Mouse (Mus musculus): ENCODE data around the gene Tbcel.

Tbcel gene

DNA sequence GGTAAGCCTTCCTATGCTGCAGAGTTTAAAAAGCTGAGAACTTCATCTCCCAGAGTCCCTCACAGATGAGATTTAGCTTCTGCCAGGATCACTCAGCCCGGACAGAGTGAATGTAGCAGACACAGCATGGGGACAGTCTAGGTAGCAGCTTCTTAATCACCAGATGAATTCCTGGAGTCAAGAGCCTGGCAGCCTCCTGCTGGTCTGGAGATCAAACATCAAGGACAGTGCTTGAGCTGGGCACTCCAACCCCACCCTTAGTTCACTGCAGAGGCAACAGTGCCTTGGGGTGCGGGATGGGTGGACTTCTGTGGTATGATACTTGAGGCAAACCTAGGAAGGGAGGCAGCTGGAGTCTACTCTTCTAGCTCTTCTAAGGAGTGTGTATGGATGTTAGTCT is 87.9 kb downstream of the Tbcel start:
- ChIA-PET POLR2A (interaction anchor here in 3 of 4 experiments (0.6 to 4.7 kb wide), 12 partner anchors 7 to 82 kb away, joined by 3 to 23 read pairs (median 4); no protein-coding TSS in a partner anchor), CTCF (interaction anchor here (0.5 to 1.6 kb wide), 5 partner anchors 12 to 834 kb away, joined by 3 to 4 read pairs (median 3); no protein-coding TSS in a partner anchor)

DNA sequence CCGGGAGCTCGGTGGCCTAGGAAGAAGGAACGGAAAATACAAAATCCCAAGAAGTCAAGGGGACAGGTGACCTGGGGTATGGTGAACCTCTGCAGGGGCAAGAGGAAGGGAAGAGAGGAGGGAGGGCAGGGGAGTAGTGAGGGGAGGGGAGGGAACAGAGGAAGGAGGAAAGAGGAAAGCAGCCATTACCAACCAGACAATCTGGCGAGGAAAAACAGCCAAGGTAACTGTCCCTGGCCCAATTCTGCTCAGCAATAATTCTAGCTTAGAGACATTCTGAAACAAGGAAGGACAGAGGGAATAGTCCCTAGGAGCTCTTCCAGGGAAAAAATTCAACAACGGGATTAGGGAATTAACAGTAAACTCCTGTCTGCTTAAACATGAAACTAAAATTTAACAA is 88.8 kb downstream of the Tbcel start:
- ChIA-PET CTCF (interaction anchor here in 1 of 4 experiments (1.3 kb wide), 1 partner anchor 15 kb away, joined by 3 read pairs; no protein-coding TSS in a partner anchor), POLR2A (interaction anchor here in 2 of 4 experiments (0.7 to 2.4 kb wide), 9 partner anchors 10 to 317 kb away, joined by 3 to 12 read pairs (median 4); no protein-coding TSS in a partner anchor)

DNA sequence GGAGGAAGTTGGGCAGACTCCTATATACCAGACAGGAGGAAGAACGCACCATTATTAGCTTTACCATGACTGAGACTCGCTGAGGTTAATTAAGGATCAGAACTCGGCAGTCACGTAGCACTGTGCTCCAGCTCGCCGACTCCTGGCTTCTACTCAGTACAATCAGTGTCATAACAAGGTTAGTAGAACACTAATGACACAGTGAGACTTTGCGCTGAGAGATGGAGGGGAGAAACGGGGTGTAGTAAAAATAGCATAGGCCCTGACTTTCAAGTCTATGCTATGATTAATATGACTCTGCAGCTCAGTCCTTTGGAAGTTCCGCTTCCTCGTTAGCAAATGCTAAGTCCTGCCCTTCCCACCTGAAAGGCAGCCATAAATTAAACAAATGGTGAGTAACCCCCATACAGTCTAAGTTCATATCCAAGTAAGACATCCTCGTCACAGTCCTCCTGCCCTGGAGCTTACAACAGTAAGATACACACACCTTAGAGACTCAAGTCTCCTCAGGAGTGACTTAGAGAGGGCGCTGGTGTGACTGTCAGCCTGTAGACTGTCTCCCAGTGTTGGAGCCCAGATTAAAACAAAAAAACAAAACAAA is 90.2 kb downstream of the Tbcel start:
- CTCF ChIA-PET = interaction anchor here in 2 of 4 experiments (0.6 to 1.3 kb wide), 2 partner anchors 17 to 29 kb away, joined by 3 read pairs; no protein-coding TSS in a partner anchor
- POLR2A ChIA-PET = interaction anchor here in 2 of 4 experiments (0.9 to 2.4 kb wide), 8 partner anchors 9 to 74 kb away, joined by 3 to 12 read pairs (median 4); no protein-coding TSS in a partner anchor

DNA sequence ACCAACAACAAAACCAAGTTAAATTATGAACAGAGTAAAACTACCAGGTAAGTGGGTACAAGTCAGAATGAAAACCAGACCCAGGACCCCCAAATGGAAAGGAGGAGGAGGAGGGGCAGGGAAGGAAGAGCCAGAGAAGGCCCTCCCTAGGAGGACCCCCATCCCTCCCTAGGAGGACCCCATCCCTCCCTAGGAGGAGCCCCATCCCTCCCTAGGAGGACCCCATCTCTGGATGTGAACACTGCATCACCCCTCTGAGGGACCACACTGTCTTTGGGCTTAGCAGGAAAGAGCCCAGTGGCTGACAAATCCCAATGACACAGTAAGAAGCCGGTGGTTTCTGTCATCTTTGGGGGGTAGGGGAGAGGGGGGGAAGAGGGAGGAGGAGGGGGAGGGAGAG is 92.4 kb downstream of the Tbcel start:
- CTCF ChIA-PET = no interaction called here
- POLR2A ChIA-PET = interaction anchor here in 2 of 4 experiments (0.9 to 2.1 kb wide), 7 partner anchors 9 to 28 kb away, joined by 3 to 8 read pairs (median 3); no protein-coding TSS in a partner anchor

DNA sequence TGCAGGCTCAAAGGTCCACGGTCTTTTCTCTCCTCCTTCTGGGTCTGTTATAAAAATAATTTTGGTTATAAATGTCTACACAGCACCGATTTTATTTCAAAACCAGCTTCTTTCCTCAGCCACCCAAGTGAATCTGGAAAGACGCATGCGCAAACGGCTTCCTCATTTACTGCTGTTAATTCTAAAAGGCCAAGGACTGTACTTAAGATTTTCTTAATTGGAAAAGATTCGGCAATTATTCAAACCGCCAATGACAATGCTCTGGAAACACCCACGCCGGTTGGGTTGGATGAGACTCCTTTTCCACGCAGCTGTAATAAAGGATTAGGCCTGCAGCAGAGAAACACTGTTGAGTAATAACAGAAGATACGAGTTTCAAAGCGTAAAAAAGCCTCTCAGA is 94.3 kb downstream of the Tbcel start:
- POLR2A ChIA-PET = interaction anchor here in 2 of 4 experiments (0.7 to 3.1 kb wide), 11 partner anchors 9 to 86 kb away, joined by 3 to 23 read pairs (median 4); no protein-coding TSS in a partner anchor
- CTCF ChIA-PET = interaction anchor here in 2 of 4 experiments (0.7 to 0.8 kb wide), 2 partner anchors 13 to 87 kb away, joined by 3 read pairs; no protein-coding TSS in a partner anchor

DNA sequence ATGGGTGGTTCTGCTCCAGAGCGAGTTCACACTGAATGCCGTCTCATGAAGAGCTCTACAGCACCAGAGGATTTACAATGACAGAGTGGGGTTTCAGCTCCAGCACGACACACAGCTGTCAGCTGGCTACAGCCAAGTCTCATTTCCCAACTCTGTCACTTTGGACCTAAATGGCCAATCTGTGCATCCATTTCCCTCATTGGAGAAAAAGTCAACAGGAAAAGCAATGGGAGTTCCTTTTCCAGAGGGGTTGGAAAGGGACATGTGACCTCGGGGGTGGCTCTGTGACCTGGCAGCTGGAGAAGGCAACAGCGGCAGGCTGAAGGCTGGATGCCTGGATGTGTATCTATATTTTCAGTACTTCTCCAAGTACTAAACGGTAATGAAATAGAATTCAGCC is 96.3 kb downstream of the Tbcel start:
- ChIA-PET POLR2A (interaction anchor here in 1 of 4 experiments (1.7 to 3.1 kb wide), 3 partner anchors 11 to 22 kb away, joined by 4 to 23 read pairs (median 5); no protein-coding TSS in a partner anchor), CTCF (interaction anchor here in 1 of 4 experiments (0.6 kb wide), 1 partner anchor 147 kb away, joined by 3 read pairs; the partner anchor contains the start of gene Sc5d)

DNA sequence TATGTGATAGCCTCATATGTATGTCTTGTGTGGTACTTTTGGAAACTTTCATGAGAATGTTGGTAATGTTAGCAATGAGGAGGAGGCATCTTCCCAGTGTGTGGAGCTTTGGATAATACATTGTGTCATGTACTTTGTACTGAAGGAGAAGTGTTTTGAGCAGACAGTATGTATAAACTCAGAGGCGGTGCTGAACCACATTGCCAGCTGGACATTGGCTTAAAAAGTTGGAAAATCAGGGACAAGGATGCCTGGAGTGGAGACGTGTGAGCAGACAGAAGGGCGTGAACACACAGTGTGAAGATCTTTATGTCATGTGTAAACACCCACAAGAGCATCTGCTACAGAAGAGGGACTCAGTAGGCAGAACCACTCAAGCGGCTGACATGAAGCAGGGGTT is 101.9 kb downstream of the Tbcel start:
- CTCF ChIA-PET = interaction anchor here in 2 of 4 experiments (0.5 to 0.6 kb wide), 2 partner anchors 774 to 1963 kb away, joined by 5 to 6 read pairs; no protein-coding TSS in a partner anchor
- POLR2A ChIA-PET = interaction anchor here in 1 of 4 experiments (0.7 kb wide), 1 partner anchor 116 kb away, joined by 3 read pairs; no protein-coding TSS in a partner anchor

DNA sequence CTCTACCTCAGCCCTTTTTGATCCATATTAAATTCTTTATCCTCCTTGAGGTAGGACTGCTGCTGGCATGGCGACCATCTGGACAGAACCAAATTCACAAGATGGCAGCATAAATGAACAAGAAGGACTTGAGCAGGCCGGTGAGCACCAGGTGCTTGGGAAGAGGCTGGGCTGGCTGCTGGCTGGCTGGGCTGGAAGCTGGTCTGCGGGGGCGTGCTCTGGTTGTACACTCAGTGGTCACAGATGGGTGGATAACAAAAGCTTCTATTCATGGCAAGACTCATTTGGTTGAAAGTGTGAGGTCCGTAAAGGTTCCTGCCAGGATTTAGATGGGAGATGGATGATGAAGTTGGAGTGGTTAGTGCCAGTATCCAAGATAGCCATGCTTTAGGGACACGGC is 106.1 kb downstream of the Tbcel start:
- ChIA-PET CTCF (interaction anchor here in 1 of 4 experiments (1.5 kb wide), 1 partner anchor 544 kb away, joined by 6 read pairs; no protein-coding TSS in a partner anchor), POLR2A (no interaction called here)

DNA sequence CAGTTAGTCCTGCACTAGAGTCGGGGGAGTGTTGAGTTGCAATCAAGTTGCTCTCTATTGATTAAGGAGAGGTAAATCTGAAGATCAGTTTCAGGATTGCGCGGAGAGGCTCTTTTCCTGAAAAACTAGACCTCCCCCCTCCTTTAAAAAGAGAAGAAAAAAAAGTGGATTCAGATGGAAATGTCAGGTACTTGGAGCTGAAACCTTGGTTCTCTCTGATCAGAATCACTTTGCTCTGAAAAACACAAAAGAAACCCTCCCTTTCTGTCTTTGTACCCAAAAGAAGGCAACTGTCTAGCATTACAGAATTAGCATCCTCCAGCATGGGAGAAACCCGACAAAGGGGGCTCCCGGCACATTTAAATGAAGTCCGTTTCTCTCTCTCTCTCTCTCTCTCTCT is 107.8 kb downstream of the Tbcel start, which contains the start of gene Tecta:
Tecta (minus strand) TSS at position 101 of the 400 bp plus-strand sequence.
- CTCF ChIA-PET = no interaction called here
- POLR2A ChIA-PET = interaction anchor here in 2 of 4 experiments (0.7 to 1.4 kb wide), 5 partner anchors 13 to 452 kb away, joined by 3 read pairs; no protein-coding TSS in a partner anchor

DNA sequence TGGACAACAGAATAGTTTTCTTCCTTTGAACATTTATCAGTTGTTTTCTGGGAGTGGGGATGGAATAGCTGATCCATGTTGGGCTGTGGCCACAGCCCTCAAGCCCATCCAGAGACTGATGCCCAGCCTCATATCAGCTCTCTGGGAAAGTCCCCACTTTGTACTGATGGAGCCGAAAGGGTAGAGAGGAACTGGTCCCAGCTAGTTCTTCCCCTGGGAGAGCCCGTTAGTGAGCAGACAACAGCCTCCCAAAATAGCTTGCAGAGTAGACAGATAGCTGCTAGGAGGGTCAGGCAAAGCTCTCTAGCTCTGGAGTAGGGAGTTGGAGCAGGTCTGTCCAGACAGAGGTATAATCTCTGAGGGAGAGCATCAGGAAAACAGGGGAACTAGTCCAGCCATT is 111.5 kb downstream of the Tbcel start:
- POLR2A ChIA-PET = interaction anchor here in 3 of 4 experiments (0.8 to 1.9 kb wide), 5 partner anchors 17 to 68 kb away, joined by 3 to 4 read pairs (median 3); no protein-coding TSS in a partner anchor

DNA sequence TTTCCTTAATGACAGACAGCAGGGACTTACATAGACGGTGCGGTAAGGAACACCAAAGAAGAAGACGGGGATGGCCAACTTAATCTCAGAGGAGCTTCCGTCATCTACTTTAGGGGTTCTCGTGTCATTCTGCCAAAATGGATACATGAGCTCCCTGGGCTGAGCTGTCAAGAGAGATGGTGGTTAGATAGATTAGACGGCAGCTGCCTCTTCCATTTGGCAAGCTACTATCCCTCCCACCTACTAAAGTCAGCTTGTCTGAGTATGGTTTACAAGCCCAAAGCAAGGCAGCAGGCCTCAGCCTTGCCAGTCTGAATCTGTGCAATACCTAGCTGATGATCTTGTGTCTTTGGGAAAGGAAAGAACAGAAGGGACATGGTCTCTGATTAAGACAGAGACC is 112.7 kb downstream of the Tbcel start:
- ChIA-PET CTCF (interaction anchor here in 2 of 4 experiments (1.2 to 1.3 kb wide), 2 partner anchors 550 kb away, joined by 3 to 5 read pairs; partner anchors contain the start of gene Grik4 (in 1 of the 2)), POLR2A (interaction anchor here in 1 of 4 experiments (1.0 to 1.7 kb wide), 4 partner anchors 14 to 77 kb away, joined by 3 to 6 read pairs (median 4); no protein-coding TSS in a partner anchor)

More for the DNA sequence above, 111.5 kb downstream of the Tbcel start:
- CTCF ChIA-PET = interaction anchor here in 1 of 4 experiments (1.1 kb wide), 1 partner anchor 26 kb away, joined by 3 read pairs; no protein-coding TSS in a partner anchor

DNA sequence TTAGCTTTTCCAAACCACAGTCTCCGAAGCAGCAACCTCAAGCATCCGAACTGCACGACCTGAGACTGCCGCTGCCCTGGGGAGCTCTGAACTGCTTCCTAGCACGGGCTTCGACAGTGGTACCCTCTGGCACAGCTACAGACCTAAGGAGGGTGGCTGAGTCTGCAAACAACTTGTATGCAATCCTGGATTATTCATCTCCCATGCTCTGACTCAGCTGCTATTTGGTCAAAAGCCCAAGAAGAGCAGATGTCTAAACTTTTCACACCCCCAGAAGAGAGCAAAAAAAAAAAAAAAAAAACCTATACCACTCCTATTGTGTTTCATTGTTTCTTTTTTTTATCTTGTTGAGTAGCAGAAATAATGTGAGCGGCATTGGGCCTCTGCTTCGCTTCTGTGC is 113.3 kb downstream of the Tbcel start:
- ChIA-PET POLR2A (interaction anchor here in 2 of 4 experiments (0.5 to 1.7 kb wide), 6 partner anchors 14 to 219 kb away, joined by 3 to 10 read pairs (median 4); no protein-coding TSS in a partner anchor), CTCF (interaction anchor here in 3 of 4 experiments (0.7 to 1.3 kb wide), 4 partner anchors 32 to 551 kb away, joined by 3 to 6 read pairs (median 4); partner anchors contain the start of gene Grik4 (in 1 of the 3))

DNA sequence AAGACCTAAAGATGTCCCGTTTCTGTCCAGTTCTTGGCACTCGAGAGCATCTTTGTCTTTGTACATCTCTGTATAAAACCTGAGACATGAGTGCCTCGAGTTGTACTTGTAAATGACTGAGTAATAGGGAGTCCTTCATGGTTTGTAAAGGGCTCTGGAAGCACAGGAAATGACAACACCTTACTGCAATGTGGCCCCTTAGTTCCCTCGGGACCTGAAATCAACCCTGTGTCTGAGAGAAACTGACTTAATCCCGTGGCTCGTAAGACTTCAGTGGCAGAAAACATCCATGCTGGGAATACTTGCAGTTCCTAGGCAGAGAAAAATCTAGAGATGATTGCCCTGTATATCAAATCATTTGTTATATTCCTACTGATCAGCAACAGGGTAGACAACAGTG is 114.7 kb downstream of the Tbcel start:
- ChIA-PET CTCF (no interaction called here), POLR2A (no interaction called here)

DNA sequence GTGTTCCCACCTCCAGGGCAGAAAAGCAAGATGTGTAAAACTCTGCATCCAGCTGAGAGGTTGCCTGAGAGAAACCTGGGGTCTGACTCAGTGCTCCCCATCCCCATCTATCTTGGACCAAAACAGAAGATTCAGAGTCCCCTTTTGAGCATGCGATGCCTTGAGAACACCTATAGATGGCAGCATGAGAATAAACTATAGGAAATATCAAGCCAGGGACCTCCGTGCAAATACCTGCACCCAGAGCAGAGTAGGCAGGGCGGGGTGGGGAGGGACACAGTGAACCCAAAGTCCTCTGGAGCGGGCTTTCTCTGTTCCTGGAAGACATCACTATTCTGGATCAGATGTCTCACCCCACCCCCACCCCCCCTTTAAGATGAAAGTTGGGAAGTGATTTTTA is 119.1 kb downstream of the Tbcel start:
- ChIA-PET POLR2A (no interaction called here), CTCF (interaction anchor here in 3 of 4 experiments (0.6 to 1.6 kb wide), 6 partner anchors 11 to 1405 kb away, joined by 3 to 10 read pairs (median 3); partner anchors contain the start of genes Grik4 (in 1 of the 3) and Pou2f3 (in 1 of the 3))

DNA sequence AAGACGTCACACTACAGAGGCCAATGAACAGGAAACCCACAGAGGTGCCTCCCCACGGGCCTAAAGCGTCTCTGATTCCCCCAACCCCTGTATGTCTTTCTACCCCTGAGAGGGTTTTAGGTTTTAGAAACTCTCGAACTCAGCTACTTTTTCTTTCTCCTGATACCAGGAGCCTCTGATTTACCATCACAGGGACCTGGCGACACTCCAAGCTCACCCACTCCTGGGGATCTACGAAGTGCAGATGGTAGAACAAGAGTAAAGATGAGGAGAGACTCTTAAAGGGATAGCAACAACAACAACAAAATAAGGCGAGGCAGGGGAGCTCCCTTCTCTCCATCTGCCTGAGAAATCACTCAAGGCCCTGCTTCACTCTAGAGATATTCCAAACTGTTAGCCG is 120.6 kb downstream of the Tbcel start:
- CTCF ChIA-PET = interaction anchor here in 2 of 4 experiments (0.6 to 1.4 kb wide), 2 partner anchors 229 to 558 kb away, joined by 3 to 4 read pairs; no protein-coding TSS in a partner anchor
- POLR2A ChIA-PET = no interaction called here

DNA sequence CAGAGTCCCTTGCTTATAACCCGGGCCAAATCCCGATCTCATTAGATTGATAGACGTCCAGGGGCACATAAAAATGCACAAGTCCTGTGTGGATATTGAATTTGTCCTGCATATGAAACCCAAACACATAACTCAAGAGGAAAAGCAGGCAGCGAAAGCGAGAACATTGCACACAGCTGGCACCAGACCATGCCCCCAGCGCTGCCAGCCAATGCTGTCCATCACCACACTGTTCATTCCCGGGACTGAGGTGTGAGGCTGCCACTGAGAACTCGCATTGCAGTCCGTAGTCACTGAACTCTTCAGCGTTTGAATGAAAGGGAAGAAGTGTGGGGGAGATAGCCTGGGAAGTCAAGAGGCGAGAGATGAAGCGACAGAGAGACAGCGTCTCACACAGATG is 122.0 kb downstream of the Tbcel start:
- ChIA-PET CTCF (interaction anchor here in 1 of 4 experiments (0.9 kb wide), 1 partner anchor 559 kb away, joined by 7 read pairs; the partner anchor contains the start of gene Grik4), POLR2A (no interaction called here)

DNA sequence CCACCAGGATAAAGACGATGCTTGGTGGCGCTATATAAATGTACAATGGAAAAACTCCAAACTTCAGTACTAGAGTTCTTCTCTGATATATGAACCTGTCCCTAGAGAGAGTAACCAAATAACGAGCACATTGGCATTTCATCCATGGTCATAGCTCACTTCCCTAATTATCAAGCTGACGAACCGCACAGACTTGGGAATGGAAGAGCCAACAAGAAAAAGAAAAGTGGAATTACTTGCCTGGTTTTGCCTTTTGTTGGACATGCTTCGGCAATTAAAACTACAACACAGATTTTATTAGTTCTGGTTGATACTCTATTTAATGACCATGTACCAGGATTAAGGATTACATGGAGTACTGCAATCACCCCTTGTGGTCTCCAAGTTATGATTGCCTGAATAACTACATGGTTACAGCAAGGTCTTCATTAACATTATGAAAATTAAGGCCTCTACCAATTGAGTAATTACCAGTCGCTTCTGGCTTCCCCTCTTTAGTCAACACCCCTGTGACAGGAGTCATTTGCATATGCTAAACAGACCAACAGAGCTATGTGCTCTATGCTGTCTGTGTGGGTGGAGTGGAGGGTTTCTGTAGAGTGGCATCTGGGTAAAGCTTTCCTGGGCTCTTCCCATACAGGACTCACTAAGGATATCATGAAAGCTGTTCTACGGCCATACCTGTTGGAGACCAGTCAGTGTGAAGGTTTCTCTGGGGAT is 124.8 kb downstream of the Tbcel start:
- ChIA-PET CTCF (no interaction called here), POLR2A (interaction anchor here in 2 of 4 experiments (0.6 to 1.1 kb wide), 2 partner anchors 99 to 189 kb away, joined by 3 read pairs; no protein-coding TSS in a partner anchor)

DNA sequence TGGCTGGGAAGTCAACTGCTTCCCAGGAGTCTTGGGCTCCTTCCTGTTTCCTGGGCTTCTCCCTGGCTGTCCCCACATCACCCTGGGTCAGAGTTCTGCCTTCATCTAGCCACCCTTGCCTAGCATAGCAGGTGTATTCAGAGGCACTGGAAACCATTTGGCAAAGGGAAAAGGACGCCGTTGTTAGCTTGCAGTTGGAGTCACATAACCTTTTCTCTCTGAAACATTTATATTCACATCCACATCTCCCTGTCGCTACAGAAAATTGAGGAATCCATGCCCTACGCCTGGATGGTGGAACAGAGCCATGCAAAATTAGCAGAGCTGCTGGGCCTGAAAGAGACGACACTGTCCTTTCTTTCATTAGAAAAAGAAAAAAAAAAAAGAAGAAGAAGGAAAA is 125.5 kb downstream of the Tbcel start:
- POLR2A ChIA-PET = no interaction called here
- CTCF ChIA-PET = no interaction called here

Data from embryonic stem cell, embryonic (primary cell).